Mouse (Mus musculus): Measurements from ENCODE around the gene Hilpda.

Hilpda gene

DNA sequence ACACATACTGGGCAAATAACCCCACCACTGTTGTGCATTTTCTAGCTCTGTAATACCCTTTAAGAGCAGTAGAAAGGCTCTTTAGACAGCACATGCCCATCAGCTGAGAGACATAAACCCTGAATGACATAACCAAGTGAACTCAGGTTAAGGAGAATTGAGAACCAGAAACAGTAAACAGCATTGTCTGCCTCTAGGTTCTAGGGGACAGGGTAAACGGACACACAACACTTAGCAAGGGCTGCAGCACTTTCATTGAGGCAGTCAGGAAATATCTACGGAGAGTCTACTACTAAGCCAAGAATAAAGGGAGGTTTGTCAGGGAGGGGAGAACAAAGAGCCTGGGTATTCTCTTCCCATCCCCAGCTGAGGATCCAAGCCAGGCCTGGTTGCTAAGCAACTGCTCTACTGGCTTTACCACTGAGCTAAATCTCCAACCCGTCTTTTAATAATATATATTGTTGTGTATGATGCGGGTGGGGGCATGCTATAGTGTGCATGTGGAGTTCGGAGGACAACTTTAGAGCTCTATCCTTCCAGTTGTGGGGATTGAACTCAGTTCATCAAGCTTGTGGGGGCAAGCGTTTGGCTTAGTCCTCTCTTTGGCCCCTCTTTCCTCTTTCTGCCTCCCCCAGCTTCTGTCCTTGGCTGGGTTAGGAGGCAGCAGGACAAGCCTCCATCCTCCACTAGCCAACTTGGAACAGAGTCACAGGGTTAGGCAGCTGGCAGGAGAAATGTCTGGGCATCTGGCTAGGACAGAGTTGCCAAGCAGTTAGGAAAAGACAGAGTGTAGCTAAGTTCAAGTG lies 8.4 kb upstream of the Hilpda start:
- H3K4me3 ChIP-seq (replicated peaks; ENCODE audit: low read length), result no peak overlapping the region
- H3K9me3 ChIP-seq (ENCODE audit: low read length), result no peaks in the 10 kb centered on the region
- TF ChIP-seq CTCF (conservative IDR thresholded peaks at IDR 0.05; ENCODE audit: low read length) (no peak), POU5F1 (IDR thresholded peaks at IDR 0.05; ENCODE audit: borderline replicate concordance, low read length) (no peak), NANOG (IDR thresholded peaks at IDR 0.05; ENCODE audit: borderline replicate concordance, low read length) (no peak)
- no peaks in the 10 kb centered on the region for H3K4me1 ChIP-seq (replicated peaks; ENCODE audit: low read depth, low read length)
- H3K36me3 ChIP-seq (ENCODE audit: insufficient read depth, low read length), result no peaks in the 10 kb centered on the region
- H3K27me3 ChIP-seq (ENCODE audit: insufficient read depth, low read length), result peaks cover 30% of the 10 kb centered on the region

DNA sequence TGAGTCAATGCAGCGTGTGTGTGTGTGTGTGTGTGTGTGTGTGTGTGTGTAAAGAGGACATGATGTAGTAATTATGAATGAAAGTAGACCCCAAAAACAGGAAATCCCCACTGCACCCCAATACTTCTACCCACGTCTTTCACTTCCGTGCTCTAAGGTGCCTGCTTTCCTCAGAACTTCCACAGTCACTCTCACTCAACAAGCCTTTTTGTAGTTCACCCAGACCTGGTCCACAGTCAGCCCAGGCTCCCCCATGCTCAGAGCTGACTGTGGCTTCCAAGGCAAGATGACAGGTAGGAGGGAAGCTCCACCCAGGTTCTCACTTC lies 7.9 kb upstream of the Hilpda start:
- H3K27me3 ChIP-seq (ENCODE audit: insufficient read depth, low read length), result peaks cover 28% of the 10 kb centered on the region
- H3K36me3 ChIP-seq (ENCODE audit: insufficient read depth, low read length), result no peaks in the 10 kb centered on the region
- TF ChIP-seq NANOG (IDR thresholded peaks at IDR 0.05; ENCODE audit: borderline replicate concordance, low read length) (no peak), POU5F1 (IDR thresholded peaks at IDR 0.05; ENCODE audit: borderline replicate concordance, low read length) (no peak), CTCF (conservative IDR thresholded peaks at IDR 0.05; ENCODE audit: low read length) (no peak)
- H3K9me3 ChIP-seq (ENCODE audit: low read length), result no peaks in the 10 kb centered on the region
- H3K4me3 ChIP-seq (replicated peaks; ENCODE audit: low read length), result no peak overlapping the region
- H3K4me1 ChIP-seq (replicated peaks; ENCODE audit: low read depth, low read length), result no peaks in the 10 kb centered on the region

DNA sequence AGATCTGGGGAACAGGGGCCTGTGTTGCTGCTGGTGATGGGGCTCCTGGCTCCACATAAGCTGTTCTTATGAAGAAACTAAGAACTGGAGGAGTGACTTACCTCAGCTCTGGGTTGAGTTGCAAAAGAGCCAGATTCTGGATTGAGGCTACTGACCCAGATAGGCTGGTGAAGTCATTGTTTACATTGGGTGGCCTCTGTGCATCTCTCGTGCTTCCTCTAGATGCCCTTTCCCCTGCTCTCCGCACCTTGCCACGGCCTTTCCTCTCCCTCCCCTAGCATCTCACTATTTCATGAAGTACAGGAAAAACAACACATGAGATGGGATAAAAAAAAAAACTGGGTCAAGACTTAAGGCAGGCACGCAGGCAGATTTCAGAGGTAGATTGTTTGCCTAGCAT lies 5.4 kb upstream of the Hilpda start:
- TF ChIP-seq CTCF (conservative IDR thresholded peaks at IDR 0.05; ENCODE audit: low read length), result no peak
- no peak for TF ChIP-seq POU5F1 (IDR thresholded peaks at IDR 0.05; ENCODE audit: borderline replicate concordance, low read length)
- TF ChIP-seq NANOG (IDR thresholded peaks at IDR 0.05; ENCODE audit: borderline replicate concordance, low read length), result no peak

GRCm38 (mm10) chr6:29269006-29269668 lies 3.2 kb upstream of the Hilpda start:
- Histone ChIP-seq H3K36me3 (ENCODE audit: insufficient read depth, low read length) (peaks cover 3% of the 10 kb centered on the region; the same call in 1 of the 2 replicates), H3K27me3 (ENCODE audit: insufficient read depth, low read length) (peaks cover 22% of the 10 kb centered on the region), H3K4me1 (replicated peaks; ENCODE audit: low read depth, low read length) (peaks cover 22% of the 10 kb centered on the region), H3K4me3 (replicated peaks; ENCODE audit: low read length) (no peak overlapping the region), H3K9me3 (ENCODE audit: low read length) (no peaks in the 10 kb centered on the region)
- TF ChIP-seq CTCF (conservative IDR thresholded peaks at IDR 0.05; ENCODE audit: low read length), result no peak
- TF ChIP-seq NANOG (IDR thresholded peaks at IDR 0.05; ENCODE audit: borderline replicate concordance, low read length), result no peak
- TF ChIP-seq POU5F1 (IDR thresholded peaks at IDR 0.05; ENCODE audit: borderline replicate concordance, low read length), result no peak

More for the DNA sequence above, 5.4 kb upstream of the Hilpda start:
- H3K27me3 ChIP-seq (ENCODE audit: insufficient read depth, low read length), result peaks cover 27% of the 10 kb centered on the region
- H3K4me1 ChIP-seq (replicated peaks; ENCODE audit: low read depth, low read length), result peaks cover 9% of the 10 kb centered on the region
- H3K9me3 ChIP-seq (ENCODE audit: low read length), result no peaks in the 10 kb centered on the region
- no peaks in the 10 kb centered on the region for H3K36me3 ChIP-seq (ENCODE audit: insufficient read depth, low read length)
- H3K4me3 ChIP-seq (replicated peaks; ENCODE audit: low read length), result no peak overlapping the region

DNA sequence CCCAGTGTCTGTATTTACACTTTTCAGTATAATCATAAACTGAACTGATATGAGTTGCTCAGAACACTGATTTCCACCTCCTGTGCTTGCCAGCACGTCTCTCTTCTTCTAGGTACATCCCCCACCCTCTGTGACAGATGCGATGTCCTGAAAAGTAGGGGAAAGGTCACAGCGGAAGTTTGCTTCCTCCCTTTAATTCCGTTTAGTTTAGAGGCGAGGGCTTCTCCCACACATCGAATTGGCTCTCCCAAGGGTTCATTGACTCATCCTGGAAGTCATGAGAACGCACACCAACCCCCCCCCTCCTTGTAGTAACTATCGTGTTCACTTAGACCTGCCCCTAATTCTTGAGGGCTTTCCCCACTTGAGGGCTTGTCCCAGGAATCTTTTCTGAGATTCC lies 1.3 kb upstream of the Hilpda start:
- Histone ChIP-seq H3K4me1 (replicated peaks; ENCODE audit: low read depth, low read length) (peaks cover 31% of the 10 kb centered on the region), H3K27me3 (ENCODE audit: insufficient read depth, low read length) (peaks cover 15% of the 10 kb centered on the region), H3K9me3 (ENCODE audit: low read length) (no peaks in the 10 kb centered on the region), H3K36me3 (ENCODE audit: insufficient read depth, low read length) (peaks cover 21% of the 10 kb centered on the region), H3K4me3 (replicated peaks; ENCODE audit: low read length) (no peak overlapping the region)
- no peak for TF ChIP-seq CTCF (conservative IDR thresholded peaks at IDR 0.05; ENCODE audit: low read length)

DNA sequence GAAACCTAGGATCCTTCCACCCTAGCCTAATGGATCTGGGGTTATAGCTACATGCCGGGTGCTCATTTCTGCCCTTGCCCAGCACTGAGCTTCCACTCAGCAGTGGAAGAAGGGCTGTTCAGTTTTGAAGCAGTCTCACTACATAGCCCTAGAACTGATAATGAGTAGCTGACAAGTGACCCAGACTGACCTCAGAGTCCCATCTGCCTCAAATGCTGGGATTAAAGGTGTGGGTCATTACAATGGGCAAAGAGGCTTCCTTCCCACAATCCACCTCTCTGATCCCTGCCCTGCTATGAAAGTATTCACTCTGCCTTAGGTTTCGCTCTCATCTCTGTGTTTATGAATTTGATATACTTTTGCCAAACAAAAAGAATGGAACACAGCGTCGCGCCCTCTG lies 4.5 kb downstream of the Hilpda start:
- no peak for TF ChIP-seq POU5F1 (IDR thresholded peaks at IDR 0.05; ENCODE audit: borderline replicate concordance, low read length)
- TF ChIP-seq NANOG (IDR thresholded peaks at IDR 0.05; ENCODE audit: borderline replicate concordance, low read length), result no peak
- TF ChIP-seq CTCF (conservative IDR thresholded peaks at IDR 0.05; ENCODE audit: low read length), result no peak
- no peak overlapping the region for H3K4me3 ChIP-seq (replicated peaks; ENCODE audit: low read length)
- H3K4me1 ChIP-seq (replicated peaks; ENCODE audit: low read depth, low read length), result peaks cover 35% of the 10 kb centered on the region
- peaks cover 26% of the 10 kb centered on the region for H3K36me3 ChIP-seq (ENCODE audit: insufficient read depth, low read length)
- H3K27me3 ChIP-seq (ENCODE audit: insufficient read depth, low read length), result no peaks in the 10 kb centered on the region
- no peaks in the 10 kb centered on the region for H3K9me3 ChIP-seq (ENCODE audit: low read length)

GRCm38 (mm10) chr6:29278513-29279267 lies 6.4 kb downstream of the Hilpda start:
- TF ChIP-seq NANOG (IDR thresholded peaks at IDR 0.05; ENCODE audit: borderline replicate concordance, low read length) (no peak), CTCF (conservative IDR thresholded peaks at IDR 0.05; ENCODE audit: low read length) (peak; percentile 53)
- H3K9me3 ChIP-seq (ENCODE audit: low read length), result no peaks in the 10 kb centered on the region
- H3K27me3 ChIP-seq (ENCODE audit: insufficient read depth, low read length), result no peaks in the 10 kb centered on the region
- peaks cover 28% of the 10 kb centered on the region for H3K4me1 ChIP-seq (replicated peaks; ENCODE audit: low read depth, low read length)
- no peak overlapping the region for H3K4me3 ChIP-seq (replicated peaks; ENCODE audit: low read length)
- H3K36me3 ChIP-seq (ENCODE audit: insufficient read depth, low read length), result peaks cover 26% of the 10 kb centered on the region

- TF ChIP-seq NANOG (IDR thresholded peaks at IDR 0.05; ENCODE audit: borderline replicate concordance, low read length) (no peak), CTCF (conservative IDR thresholded peaks at IDR 0.05; ENCODE audit: low read length) (no peak)
Observed at GRCm38 (mm10) chr6:29279293-29279692, 7.0 kb downstream of the Hilpda start, which contains the start of gene Fam71f2. Fam71f2 (plus strand) TSS chr6:29279593.

More at GRCm38 (mm10) chr6:29279293-29279692, 7.0 kb downstream of the Hilpda start, which contains the start of gene Fam71f2:
- H3K36me3 ChIP-seq (ENCODE audit: insufficient read depth, low read length), result peaks cover 21% of the 10 kb centered on the region
- peaks cover 22% of the 10 kb centered on the region for H3K4me1 ChIP-seq (replicated peaks; ENCODE audit: low read depth, low read length)
- H3K9me3 ChIP-seq (ENCODE audit: low read length), result no peaks in the 10 kb centered on the region
- H3K4me3 ChIP-seq (replicated peaks; ENCODE audit: low read length), result no peak within 1 kb of the TSS
- H3K27me3 ChIP-seq (ENCODE audit: insufficient read depth, low read length), result no peaks in the 10 kb centered on the region

Measured in E14TG2a.4 (cell line).